Mouse (Mus musculus): Measurements from ENCODE around the gene Yipf4. TPM values are rescaled to one million over a fixed set of nuclear protein-coding genes. Genes with fewer than 3 reads are reported as not detected.

Yipf4 gene
- 26.6 and 47.0 TPM in 2 replicates for polyA plus RNA-seq (2012; ENCODE audit: low replicate concordance)

GRCm38 (mm10) chr17:74489024-74489900, at the start of gene Yipf4:
Yipf4 (plus strand) TSS chr17:74489493.

DNA sequence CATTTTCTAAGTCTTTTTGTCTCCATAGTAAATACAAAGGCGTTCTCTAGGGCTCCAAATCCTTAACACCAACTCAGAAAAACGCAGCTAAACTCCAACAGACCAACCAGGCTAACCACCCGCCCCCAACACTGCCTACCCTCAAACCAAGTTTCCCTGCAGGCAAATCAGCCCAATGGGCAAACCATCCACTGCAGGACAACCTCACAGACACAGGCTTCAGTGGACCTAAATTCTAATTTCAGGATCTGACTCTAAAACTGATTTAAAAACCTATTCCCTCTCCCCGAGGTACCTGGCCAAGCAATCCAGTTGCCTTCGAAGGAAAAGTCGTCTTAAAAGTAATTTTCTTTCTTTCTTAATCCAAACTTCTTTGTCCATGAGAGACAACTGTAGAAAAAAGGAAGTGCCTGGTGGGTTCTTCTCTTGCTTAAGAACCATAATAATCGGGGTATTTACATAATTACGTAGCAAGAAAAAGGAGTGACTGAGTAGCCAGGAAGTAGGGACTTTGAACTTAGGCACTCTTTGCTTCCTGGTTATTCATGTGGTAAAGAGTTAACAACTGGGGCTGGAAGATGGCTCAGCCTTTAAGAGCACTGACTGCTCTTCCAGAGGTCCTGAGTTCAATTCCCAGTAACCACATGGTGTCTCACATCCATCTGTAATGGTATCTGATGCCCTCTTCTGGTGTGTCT, 30.4 kb upstream of the Yipf4 start, which contains the start of gene Nlrc4:
TSS of gene Nlrc4 (minus strand) at position 432 of the 698 bp plus-strand sequence.

DNA sequence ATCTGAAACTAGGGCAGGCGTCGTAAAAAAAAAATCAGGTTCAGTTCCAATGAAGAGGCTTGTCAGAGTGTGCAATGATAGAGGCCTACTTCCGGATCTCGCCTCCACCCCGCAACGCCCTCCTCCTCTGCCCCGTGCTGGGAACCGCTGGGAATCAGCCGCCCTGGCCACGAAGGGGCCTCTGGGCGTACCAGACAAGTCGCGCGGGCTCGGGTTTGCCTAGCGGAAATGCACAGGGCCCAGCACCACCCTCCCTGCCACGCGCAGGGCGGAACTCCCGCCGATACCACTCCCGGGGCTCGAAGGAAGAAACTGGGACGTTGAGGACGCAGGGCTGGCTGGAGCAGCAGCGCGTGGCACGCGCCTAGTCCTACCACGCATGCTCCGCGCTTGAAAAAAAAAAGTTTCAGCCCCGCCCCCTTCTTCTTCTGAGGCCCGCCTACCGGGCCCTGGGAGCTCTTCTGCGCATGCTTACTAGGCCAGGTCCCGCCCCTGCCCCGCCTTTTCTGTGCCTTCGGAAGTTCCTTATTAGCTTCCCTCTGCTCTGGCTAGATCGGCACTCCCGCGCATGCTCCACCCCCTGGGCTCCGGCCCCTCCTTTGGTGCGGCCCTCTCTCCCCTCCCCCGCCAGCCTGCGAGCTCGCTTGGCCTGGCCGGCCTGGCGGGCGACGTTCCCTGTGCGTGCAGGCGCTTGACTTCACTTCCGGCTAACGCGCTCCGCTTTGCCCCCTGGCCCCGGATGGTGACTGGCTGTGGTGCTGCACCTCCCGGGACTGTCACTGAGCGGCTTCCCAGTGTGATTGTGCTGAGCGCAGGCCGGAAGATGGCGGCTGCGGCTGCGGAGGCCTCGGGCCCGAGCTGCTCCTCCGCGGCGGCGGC, 38.7 kb downstream of the Yipf4 start, which contains the start of gene Birc6:
TSS of gene Birc6 (plus strand) at position 567 of the 879 bp plus-strand sequence.

Other genes starting within 250 kb of the Yipf4 start
- 15.4 and 27.2 TPM in 2 replicates for gene Memo1, start 194.0 kb upstream of the Yipf4 start, polyA plus RNA-seq (2012; ENCODE audit: low replicate concordance)
- 10.8 and 37.6 TPM in 2 replicates for gene Dpy30, start 165.5 kb upstream of the Yipf4 start, polyA plus RNA-seq (2012; ENCODE audit: low replicate concordance)
- 7.0 and 14.9 TPM in 2 replicates for gene Spast, start 150.5 kb upstream of the Yipf4 start, polyA plus RNA-seq (2012; ENCODE audit: low replicate concordance)
- gene Slc30a6, start 93.9 kb upstream of the Yipf4 start, polyA plus RNA-seq (2012; ENCODE audit: low replicate concordance) = 2.2 and 2.4 TPM in 2 replicates
- 1.2 and 1.5 TPM in 2 replicates for gene Nlrc4, start 30.4 kb upstream of the Yipf4 start, polyA plus RNA-seq (2012; ENCODE audit: low replicate concordance)
- 46.3 and 47.2 TPM in 2 replicates for gene Birc6, start 38.8 kb downstream of the Yipf4 start, polyA plus RNA-seq (2012; ENCODE audit: low replicate concordance)
- gene Ttc27, start 228.2 kb downstream of the Yipf4 start, polyA plus RNA-seq (2012; ENCODE audit: low replicate concordance) = 3.4 and 10.2 TPM in 2 replicates

All from hematopoietic multipotent progenitor cell, adult 10-12 weeks (in vitro differentiated cells).